Mouse (Mus musculus) neural tube, embryonic 15.5 days (tissue): ENCODE measurements around the gene Nuak1. TPM values are rescaled to one million over a fixed set of nuclear protein-coding genes. Genes with fewer than 3 reads are reported as not detected.

Experiments
- ATAC-seq: fragments of 200-750 bp; cut with Nextera tagmentation; 2 replicates; pipeline ENCODE4 v1.8.0; 2017; ENCODE audit warnings: mild to moderate bottlenecking, moderate TSS enrichment, moderate library complexity; ENCODE audit not compliant: low FRiP score
- H3K27ac ChIP-seq: fragments of 300-500 bp; sonication (generic); replicated peaks from 2 replicates; pipeline ENCODE4 v1.5.1; 2015; ENCODE audit warnings: mild to moderate bottlenecking, inconsistent platforms
- H3K27me3 ChIP-seq: fragments of 300-500 bp; sonication (generic); replicated peaks from 2 replicates; pipeline ENCODE4 v1.6.1; 2015; ENCODE audit warnings: inconsistent platforms
- H3K36me3 ChIP-seq: fragments of 300-500 bp; sonication (generic); 2 replicates; pipeline ENCODE4 v1.6.1; 2015; ENCODE audit warnings: inconsistent platforms
- H3K4me1 ChIP-seq: fragments of 300-500 bp; sonication (generic); 2 replicates; pipeline ENCODE4 v1.6.1; 2015; ENCODE audit warnings: inconsistent platforms
- H3K4me2 ChIP-seq: fragments of 300-500 bp; sonication (generic); 2 replicates; pipeline ENCODE4 v1.6.1; 2015; ENCODE audit warnings: inconsistent platforms, mild to moderate bottlenecking, moderate library complexity
- H3K4me3 ChIP-seq: fragments of 300-500 bp; sonication (generic); replicated peaks from 2 replicates; pipeline ENCODE4 v1.5.1; 2015; ENCODE audit warnings: mild to moderate bottlenecking, inconsistent platforms
- H3K9ac ChIP-seq: fragments of 300-500 bp; sonication (generic); replicated peaks from 2 replicates; pipeline ENCODE4 v1.6.1; 2015; ENCODE audit warnings: mild to moderate bottlenecking, inconsistent platforms
- H3K9me3 ChIP-seq: fragments of 300-500 bp; sonication (generic); replicated peaks from 2 replicates; pipeline ENCODE4 v1.6.1; 2016; ENCODE audit warnings: inconsistent platforms
- WGBS: fragments of 180-500 bp; shearing (Covaris S2); methylation state at CpG from one replicate; pipeline ENCODE4 v1.1.7; 2015; ENCODE audit warnings: mixed read lengths; 5-methylcytosine and 5-hydroxymethylcytosine counted together
- polyA plus RNA-seq: library from polyadenylated mRNA; unstranded; fragments of >200 nt; fragmentation: Nextera tagmentation; extraction: Ambion mirVana; gene quantifications from 2 replicates; pipeline ENCODE4 v1.2.1, GENCODE M21; 2015

Nuak1 gene
- polyA plus RNA-seq, 1 experiment from 2014 or later: 4.8 TPM

GRCm38 (mm10) chr10:84373476-84373875, 66.9 kb downstream of the Nuak1 start:
- ATAC-seq: no peak
- Histone ChIP-seq H3K4me2 (no peak overlapping the region), H3K4me1 (peaks cover 16% of the 10 kb centered on the region), H3K9me3 (no peaks in the 10 kb centered on the region), H3K36me3 (peaks cover 17% of the 10 kb centered on the region), H3K9ac (no peak overlapping the region), H3K27me3 (no peaks in the 10 kb centered on the region), H3K4me3 (no peak overlapping the region), H3K27ac (no peak overlapping the region)
- WGBS: 87% methylated on average over 2 of the region's 2 CpGs

GRCm38 (mm10) chr10:84372161-84373095, 68.0 kb downstream of the Nuak1 start:
- peak; percentile 82 for ATAC-seq
- peak overlapping the region; percentile 40 for H3K4me2 ChIP-seq
- H3K27me3 ChIP-seq: no peaks in the 10 kb centered on the region
- H3K4me1 ChIP-seq: peaks cover 18% of the 10 kb centered on the region
- 0 out of 2 replicates have a peak overlapping the region, but pooled peaks have one; percentile 1 for H3K9ac ChIP-seq
- H3K27ac ChIP-seq: peak overlapping the region; percentile 54
- peaks cover 17% of the 10 kb centered on the region for H3K36me3 ChIP-seq
- WGBS: 30% methylated on average over 18 of the region's 18 CpGs
- H3K9me3 ChIP-seq: no peaks in the 10 kb centered on the region
- H3K4me3 ChIP-seq: no peak overlapping the region

- H3K27me3 ChIP-seq: no peaks in the 10 kb centered on the region
- H3K36me3 ChIP-seq: peaks cover 17% of the 10 kb centered on the region
- 22% methylated on average over 10 of the region's 10 CpGs for WGBS
- H3K4me2 ChIP-seq: peak overlapping the region; percentile 40
- peak overlapping the region; percentile 54 for H3K27ac ChIP-seq
- H3K4me1 ChIP-seq: peaks cover 18% of the 10 kb centered on the region
- no peak overlapping the region for H3K4me3 ChIP-seq
- 0 out of 2 replicates have a peak overlapping the region, but pooled peaks have one; percentile 1 for H3K9ac ChIP-seq
- ATAC-seq: peak; percentile 19; the same call in 1 of the 2 replicates
- H3K9me3 ChIP-seq: no peaks in the 10 kb centered on the region
Observed at GRCm38 (mm10) chr10:84371681-84372160, 68.7 kb downstream of the Nuak1 start.

GRCm38 (mm10) chr10:84371230-84371629, 69.2 kb downstream of the Nuak1 start:
- Histone ChIP-seq H3K4me2 (no peak overlapping the region), H3K9ac (no peak overlapping the region), H3K4me1 (peaks cover 18% of the 10 kb centered on the region), H3K4me3 (no peak overlapping the region), H3K9me3 (no peaks in the 10 kb centered on the region), H3K36me3 (peaks cover 17% of the 10 kb centered on the region), H3K27ac (0 out of 2 replicates have a peak overlapping the region, but pooled peaks have one; percentile 54), H3K27me3 (no peaks in the 10 kb centered on the region)
- ATAC-seq: no peak
- WGBS: 57% methylated on average over 4 of the region's 4 CpGs

DNA sequence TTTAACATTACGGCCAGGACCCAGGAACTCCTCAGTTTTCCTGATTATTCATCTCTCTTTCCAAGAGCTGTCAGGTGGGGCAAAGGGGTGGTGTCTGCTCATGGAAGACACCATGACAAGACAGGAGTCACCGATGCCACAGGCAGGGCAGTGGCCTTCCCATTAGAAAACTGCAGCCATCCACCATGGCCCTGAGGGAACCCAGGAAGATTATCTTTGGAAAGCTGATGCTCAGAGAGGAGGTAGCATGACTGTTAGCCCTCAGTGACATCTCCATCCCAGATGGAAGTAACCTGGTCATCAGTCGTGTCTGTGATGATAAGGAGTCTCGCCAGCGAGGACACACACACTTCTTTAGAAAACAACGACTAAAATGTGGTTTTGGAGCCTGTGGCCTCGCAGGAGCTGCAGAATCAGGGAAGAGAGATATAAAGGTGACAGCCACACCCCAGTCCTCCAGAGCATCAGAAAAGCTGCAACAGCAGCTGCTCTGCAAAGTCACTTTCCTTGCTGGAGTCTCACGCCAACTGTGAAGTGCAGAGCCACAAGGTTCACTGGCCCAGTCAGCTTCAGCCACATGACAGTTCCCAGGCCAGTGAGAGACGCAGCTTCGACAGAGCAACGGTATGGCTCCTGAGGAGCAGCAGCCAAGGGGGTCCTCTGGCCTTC, 70.6 kb downstream of the Nuak1 start:
- Histone ChIP-seq H3K4me3 (no peak overlapping the region), H3K9me3 (no peaks in the 10 kb centered on the region), H3K27me3 (no peaks in the 10 kb centered on the region), H3K4me1 (peaks cover 18% of the 10 kb centered on the region), H3K4me2 (no peak overlapping the region), H3K36me3 (peaks cover 13% of the 10 kb centered on the region), H3K9ac (no peak overlapping the region), H3K27ac (no peak overlapping the region)
- ATAC-seq: no peak
- 90% methylated on average over 11 of the region's 11 CpGs for WGBS

DNA sequence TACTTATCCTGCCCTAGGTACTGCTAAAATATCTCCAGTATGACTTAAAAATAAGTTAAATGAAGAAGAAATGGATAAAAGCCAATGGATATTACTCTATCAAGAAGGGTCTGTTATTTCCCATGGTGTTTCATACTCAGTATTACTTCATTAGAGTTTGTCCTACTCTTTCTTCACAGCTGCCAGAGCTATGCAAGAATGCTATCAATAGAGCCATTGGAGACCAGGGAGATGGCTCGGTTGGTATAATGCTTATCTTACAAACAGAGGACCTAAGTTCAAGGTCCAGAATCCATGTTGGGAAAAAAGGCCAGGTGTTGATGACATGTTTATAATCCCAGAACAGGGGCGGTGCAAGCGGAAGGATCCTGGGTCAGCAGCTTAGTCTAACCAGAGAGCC, 72.2 kb downstream of the Nuak1 start:
- Histone ChIP-seq H3K9ac (no peak overlapping the region), H3K4me2 (no peak overlapping the region), H3K4me1 (peaks cover 18% of the 10 kb centered on the region), H3K36me3 (no peaks in the 10 kb centered on the region), H3K27me3 (no peaks in the 10 kb centered on the region), H3K4me3 (no peak overlapping the region), H3K9me3 (no peaks in the 10 kb centered on the region), H3K27ac (no peak overlapping the region)
- no peak for ATAC-seq
- 92% methylated on average over 3 of the region's 3 CpGs for WGBS

DNA sequence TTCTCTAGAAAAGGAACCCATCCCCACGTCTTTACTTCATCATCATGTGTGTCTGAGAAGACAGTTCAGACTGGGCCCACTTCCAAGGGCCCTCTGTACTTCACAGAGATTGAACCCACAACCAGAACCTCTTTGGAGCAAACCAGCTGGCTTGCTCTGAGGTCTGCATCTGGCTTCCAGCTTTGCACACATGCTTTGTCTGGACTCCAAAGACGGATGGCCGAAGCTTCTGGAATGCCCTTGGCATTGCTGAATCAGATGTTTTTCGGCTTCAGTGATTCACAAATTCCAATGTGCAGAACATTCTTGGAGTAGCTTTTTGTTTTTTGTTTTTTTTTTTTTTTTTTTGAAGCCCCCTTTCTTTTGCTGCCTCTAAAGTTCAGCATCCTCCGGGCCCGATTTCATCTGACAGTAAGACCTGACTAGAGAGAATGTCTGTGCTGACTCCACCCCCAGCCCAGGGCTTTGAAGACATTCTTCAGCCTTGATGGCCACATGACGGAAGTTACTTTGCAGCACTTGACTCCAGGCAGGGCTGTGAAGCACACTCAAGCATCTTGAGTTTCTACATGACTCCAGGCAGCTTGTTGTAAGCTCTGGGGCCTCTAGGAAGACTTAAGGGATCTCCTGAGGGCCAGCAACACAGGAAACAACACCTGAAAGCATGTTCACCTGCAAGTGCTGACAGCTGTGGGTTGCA, 75.1 kb downstream of the Nuak1 start:
- H3K27ac ChIP-seq: no peak overlapping the region
- no peak overlapping the region for H3K4me3 ChIP-seq
- H3K4me1 ChIP-seq: 0 out of 2 replicates have a peak, but pooled peaks cover 3% of the 10 kb centered on the region
- H3K9me3 ChIP-seq: no peaks in the 10 kb centered on the region
- no peaks in the 10 kb centered on the region for H3K27me3 ChIP-seq
- no peak for ATAC-seq
- no peaks in the 10 kb centered on the region for H3K36me3 ChIP-seq
- no peak overlapping the region for H3K9ac ChIP-seq
- 84% methylated on average over 7 of the region's 7 CpGs for WGBS
- no peak overlapping the region for H3K4me2 ChIP-seq

- H3K4me1 ChIP-seq: 0 out of 2 replicates have a peak, but pooled peaks cover 3% of the 10 kb centered on the region
- no peak overlapping the region for H3K27ac ChIP-seq
- H3K4me2 ChIP-seq: no peak overlapping the region
- no peaks in the 10 kb centered on the region for H3K9me3 ChIP-seq
- no peak overlapping the region for H3K4me3 ChIP-seq
- no peak overlapping the region for H3K9ac ChIP-seq
- ATAC-seq: no peak
- 93% methylated on average over 7 of the region's 7 CpGs for WGBS
- no peaks in the 10 kb centered on the region for H3K27me3 ChIP-seq
- no peaks in the 10 kb centered on the region for H3K36me3 ChIP-seq
Observed at GRCm38 (mm10) chr10:84363833-84364232, 76.6 kb downstream of the Nuak1 start.

GRCm38 (mm10) chr10:84360953-84361352, 79.4 kb downstream of the Nuak1 start:
- 96% methylated on average over 4 of the region's 4 CpGs for WGBS
- 0 out of 2 replicates have a peak, but pooled peaks cover 6% of the 10 kb centered on the region for H3K4me1 ChIP-seq
- no peak overlapping the region for H3K4me3 ChIP-seq
- H3K36me3 ChIP-seq: no peaks in the 10 kb centered on the region
- ATAC-seq: no peak
- no peak overlapping the region for H3K4me2 ChIP-seq
- no peak overlapping the region for H3K9ac ChIP-seq
- no peaks in the 10 kb centered on the region for H3K9me3 ChIP-seq
- no peak overlapping the region for H3K27ac ChIP-seq
- no peaks in the 10 kb centered on the region for H3K27me3 ChIP-seq

DNA sequence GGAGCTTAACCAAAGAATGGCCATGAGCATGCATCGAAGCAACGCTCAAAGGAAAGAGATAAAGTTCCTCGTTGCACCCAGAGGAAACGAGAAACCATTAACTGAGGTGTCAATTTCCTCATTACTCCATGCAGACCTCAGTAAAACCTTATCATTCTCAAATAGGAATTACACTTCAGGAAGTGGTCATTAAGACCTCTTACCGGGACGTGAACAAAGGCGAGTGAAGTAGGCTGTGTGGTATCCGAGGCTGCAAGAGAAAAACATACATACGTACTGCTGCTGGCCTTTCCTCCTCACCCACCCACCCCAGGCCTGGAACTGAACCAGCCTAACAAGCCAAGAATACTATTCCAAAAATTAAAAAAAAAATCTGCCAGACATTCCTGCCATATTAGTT, 80.0 kb downstream of the Nuak1 start:
- no peak for ATAC-seq
- Histone ChIP-seq H3K27me3 (no peaks in the 10 kb centered on the region), H3K27ac (no peak overlapping the region), H3K4me1 (0 out of 2 replicates have a peak, but pooled peaks cover 6% of the 10 kb centered on the region), H3K36me3 (no peaks in the 10 kb centered on the region), H3K4me3 (no peak overlapping the region), H3K9ac (no peak overlapping the region), H3K9me3 (no peaks in the 10 kb centered on the region), H3K4me2 (no peak overlapping the region)
- WGBS: 73% methylated on average over 9 of the region's 9 CpGs

DNA sequence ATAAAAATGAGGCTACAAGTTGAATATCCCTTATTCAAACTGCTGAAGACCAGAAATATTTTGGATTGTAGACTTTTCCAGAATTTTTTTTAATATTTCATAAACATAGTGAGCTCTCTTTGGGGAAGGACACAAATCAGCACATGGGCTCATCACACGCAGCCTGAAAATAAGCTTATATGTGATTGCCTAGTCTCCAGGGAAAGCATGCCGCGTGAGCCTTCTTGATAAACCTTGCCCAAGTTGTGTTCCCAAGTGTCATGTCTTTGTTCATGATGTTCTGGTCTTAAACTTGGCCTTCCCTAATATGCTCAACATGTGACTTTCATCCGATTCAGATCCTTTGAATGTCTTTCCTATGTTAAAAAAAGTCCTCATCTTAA, 81.7 kb downstream of the Nuak1 start:
- H3K9me3 ChIP-seq: no peaks in the 10 kb centered on the region
- no peaks in the 10 kb centered on the region for H3K27me3 ChIP-seq

More for the DNA sequence above, 81.7 kb downstream of the Nuak1 start:
- Histone ChIP-seq H3K4me1 (0 out of 2 replicates have a peak, but pooled peaks cover 6% of the 10 kb centered on the region), H3K9ac (no peak overlapping the region), H3K4me2 (no peak overlapping the region), H3K27ac (no peak overlapping the region), H3K4me3 (no peak overlapping the region), H3K36me3 (no peaks in the 10 kb centered on the region)
- 92% methylated on average over 4 of the region's 4 CpGs for WGBS
- no peak for ATAC-seq
